Mouse (Mus musculus) brain, embryonic 14.5 days (tissue): ENCODE data around the gene Abcb10.

Experiments used
- CTCF ChIP-seq: fragments of 200-500 bp; IDR thresholded peaks from 2 replicates; pipeline ENCODE4 v1.5.1; 2012; ENCODE audit warnings: inconsistent platforms, mild to moderate bottlenecking, moderate library complexity, borderline replicate concordance; ENCODE audit not compliant: insufficient read depth, insufficient read length; ENCODE audit errors: extremely low read depth
- POLR2A ChIP-seq: fragments of 200-500 bp; IDR thresholded peaks from 2 replicates; pipeline ENCODE4 v1.6.1; 2012; ENCODE audit warnings: mild to moderate bottlenecking, inconsistent platforms, borderline replicate concordance; ENCODE audit not compliant: poor library complexity, insufficient read depth, insufficient read length, severe bottlenecking; ENCODE audit errors: extremely low read depth

DNA sequence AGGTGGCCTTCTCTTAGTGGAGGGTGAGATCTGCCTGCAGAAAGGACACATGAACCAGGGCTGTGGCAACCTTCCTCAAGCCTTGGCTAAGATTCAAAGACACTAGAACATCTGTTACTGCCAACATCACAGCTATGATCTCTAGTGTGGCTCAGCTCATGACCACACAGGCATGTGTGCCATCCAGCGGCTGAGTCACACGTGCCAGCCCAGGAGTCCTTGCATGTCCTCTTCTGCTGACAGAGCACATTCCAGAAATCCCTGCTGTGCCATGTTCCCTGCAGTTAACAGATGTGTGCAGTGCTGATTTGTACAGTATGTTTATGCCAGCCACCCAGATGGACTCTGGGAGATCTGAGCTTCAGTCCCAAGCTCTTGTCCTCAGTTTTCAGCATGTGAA, 16.6 kb upstream of the Abcb10 start:
- TF ChIP-seq POLR2A (no peak), CTCF (no peak)
